Mouse (Mus musculus) CH12.LX (cell line): ENCODE data around the gene Cct7. TPM values are rescaled to one million over a fixed set of nuclear protein-coding genes. Genes with fewer than 3 reads are reported as not detected.

Experiments
- DNase-seq: peaks from one replicate; pipeline ENCODE4 v3.0.0-alpha.2; 2013; ENCODE audit errors: extremely low read depth
- H3K27ac ChIP-seq: 2 replicates; pipeline ENCODE4 v1.5.1; 2012; ENCODE audit warnings: low read depth, mild to moderate bottlenecking, control low read depth, moderate library complexity; ENCODE audit not compliant: insufficient read depth
- H3K27me3 ChIP-seq: replicated peaks from 2 replicates; pipeline ENCODE3; 2012; ENCODE audit warnings: inconsistent platforms
- H3K36me3 ChIP-seq, 2 experiments: replicated peaks in 1 of 2; 2 replicates each; pipeline versions ENCODE3 to v1.6.1; 2012; ENCODE audit warnings: inconsistent platforms in 1 of 2, low read length in 1 of 2, mild to moderate bottlenecking in 1 of 2, mixed read lengths in 1 of 2, moderate library complexity in 1 of 2; ENCODE audit not compliant: control insufficient read depth in 1 of 2, insufficient read depth in 1 of 2
- H3K4me1 ChIP-seq, 2 experiments: 2 replicates each; pipeline ENCODE4 v1.6.1; 2012; ENCODE audit warnings: inconsistent platforms in 1 of 2, moderate library complexity in 1 of 2; ENCODE audit not compliant: insufficient read depth in 2 of 2, control insufficient read depth in 1 of 2
- H3K4me2 ChIP-seq: 2 replicates; pipeline ENCODE4 v1.6.1; 2012; ENCODE audit warnings: low read depth, mild to moderate bottlenecking, control low read depth; ENCODE audit not compliant: poor library complexity, insufficient read depth, severe bottlenecking
- H3K4me3 ChIP-seq, 3 experiments: fragments of 150-350 bp in 1 of 3; sonication (generic) in 1 of 3; replicated peaks in 1 of 3; 2 replicates each; pipeline versions ENCODE3 to v1.5.1; 2011 to 2012; ENCODE audit warnings: low read depth in 2 of 3, low read length in 2 of 3, mild to moderate bottlenecking in 2 of 3, moderate library complexity in 2 of 3, control low read depth in 1 of 3, improper control_type of control experiment in 1 of 3, inconsistent platforms in 1 of 3, mixed read lengths in 1 of 3; ENCODE audit not compliant: poor library complexity in 1 of 3
- H3K79me2 ChIP-seq: replicated peaks from 2 replicates; pipeline ENCODE4 v1.6.1; 2012; ENCODE audit warnings: mild to moderate bottlenecking, moderate library complexity; ENCODE audit not compliant: control insufficient read depth, poor library complexity, insufficient read depth, severe bottlenecking; ENCODE audit errors: extremely low read depth
- H3K9ac ChIP-seq: 2 replicates; pipeline ENCODE4 v1.6.1; 2012; ENCODE audit warnings: low read depth, mild to moderate bottlenecking, control low read depth, moderate library complexity; ENCODE audit not compliant: insufficient read depth
- H3K9me3 ChIP-seq: replicated peaks from 2 replicates; pipeline ENCODE3; 2012; ENCODE audit warnings: low read length, inconsistent platforms, mixed read lengths
- CHD1 ChIP-seq: IDR thresholded peaks from 2 replicates; pipeline ENCODE4 v1.6.1; 2012; ENCODE audit warnings: low read depth, low read length, improper control_type of control experiment, inconsistent platforms
- CHD2 ChIP-seq: IDR thresholded peaks from 2 replicates; pipeline ENCODE4 v1.6.1; 2011; ENCODE audit warnings: low read length, improper control_type of control experiment
- EP300 ChIP-seq: IDR thresholded peaks from 2 replicates; pipeline ENCODE4 v1.6.1; 2011; ENCODE audit warnings: low read length, improper control_type of control experiment
- HCFC1 ChIP-seq: IDR thresholded peaks from 2 replicates; pipeline ENCODE4 v1.6.1; 2012; ENCODE audit warnings: low read depth, mild to moderate bottlenecking, inconsistent platforms, low read length, improper control_type of control experiment
- IRF4 ChIP-seq: IDR thresholded peaks from 2 replicates; pipeline ENCODE4 v1.6.1; 2014; ENCODE audit warnings: low read depth, mild to moderate bottlenecking, inconsistent platforms, low read length, improper control_type of control experiment
- JUN ChIP-seq: IDR thresholded peaks from 2 replicates; pipeline ENCODE4 v1.6.1; 2011; ENCODE audit warnings: low read depth, mild to moderate bottlenecking, low read length, improper control_type of control experiment, moderate library complexity; ENCODE audit not compliant: insufficient read depth
- MAFK ChIP-seq: IDR thresholded peaks from 2 replicates; pipeline ENCODE4 v1.6.1; 2011; ENCODE audit warnings: low read length, improper control_type of control experiment; ENCODE audit not compliant: insufficient replicate concordance
- MAZ ChIP-seq: IDR thresholded peaks from 2 replicates; pipeline ENCODE4 v1.6.1; 2012; ENCODE audit warnings: low read depth, mild to moderate bottlenecking, inconsistent platforms, low read length, improper control_type of control experiment, moderate library complexity
- MXI1 ChIP-seq: IDR thresholded peaks from 2 replicates; pipeline ENCODE4 v1.6.1; 2011; ENCODE audit warnings: mild to moderate bottlenecking, low read depth, low read length, improper control_type of control experiment
- NELFE ChIP-seq: IDR thresholded peaks from 2 replicates; pipeline ENCODE4 v1.6.1; 2011; ENCODE audit warnings: low read depth, low read length, improper control_type of control experiment
- PAX5 ChIP-seq: IDR thresholded peaks from 2 replicates; pipeline ENCODE4 v1.6.1; 2012; ENCODE audit warnings: low read length, inconsistent platforms, mixed read lengths
- RAD21 ChIP-seq: IDR thresholded peaks from 2 replicates; pipeline ENCODE4 v1.6.1; 2011; ENCODE audit warnings: low read depth, mild to moderate bottlenecking, low read length, improper control_type of control experiment, moderate library complexity
- RCOR1 ChIP-seq: conservative IDR thresholded peaks from 2 replicates; pipeline ENCODE4 v1.6.1; 2012; ENCODE audit warnings: low read depth, mild to moderate bottlenecking, inconsistent platforms, low read length, improper control_type of control experiment
- TBP ChIP-seq: conservative IDR thresholded peaks from 2 replicates; pipeline ENCODE4 v1.6.1; 2011; ENCODE audit warnings: low read depth, low read length, improper control_type of control experiment
- UBTF ChIP-seq: IDR thresholded peaks from 2 replicates; pipeline ENCODE4 v1.6.1; 2012; ENCODE audit warnings: low read depth, mild to moderate bottlenecking, inconsistent platforms, low read length, improper control_type of control experiment, moderate library complexity
- USF2 ChIP-seq: conservative IDR thresholded peaks from 2 replicates; pipeline ENCODE4 v1.6.1; 2011; ENCODE audit warnings: low read depth, low read length, improper control_type of control experiment
- ZC3H11A ChIP-seq: IDR thresholded peaks from 2 replicates; pipeline ENCODE4 v1.6.1; 2012; ENCODE audit warnings: low read depth, mild to moderate bottlenecking, inconsistent platforms, low read length, improper control_type of control experiment
- ZMIZ1 ChIP-seq: IDR thresholded peaks from 2 replicates; pipeline ENCODE4 v1.6.1; 2012; ENCODE audit warnings: low read depth, mild to moderate bottlenecking, inconsistent platforms, low read length, improper control_type of control experiment
- ZNF384 ChIP-seq: IDR thresholded peaks from 2 replicates; pipeline ENCODE4 v1.6.1; 2012; ENCODE audit warnings: low read depth, low read length, improper control_type of control experiment, inconsistent platforms
- dilution Hi-C: fragments of 300-500 bp; cut with MboI; formaldehyde crosslinking; loops from 2 replicates; pipeline ENCODE4 v1.14.3; 2020; ENCODE audit warnings: low sequenced_read_pairs; ENCODE audit not compliant: extremely low pct_unique_long_range_greater_than_20kb, extremely low pct_ligation_motif_present
- in situ Hi-C: fragments of 300-500 bp; cut with MboI; formaldehyde crosslinking; loops from 3 replicates; pipeline ENCODE4 v1.14.3; 2019; ENCODE audit warnings: low sequenced_read_pairs, low pct_ligation_motif_present, low pct_unique_long_range_greater_than_20kb, mixed read lengths
- polyA plus RNA-seq: library from polyadenylated mRNA; unstranded; fragments of >175 nt; gene quantifications from 2 replicates; pipeline ENCODE4 v1.2.1, GENCODE M21; 2012; ENCODE audit warnings: low read depth; ENCODE audit not compliant: insufficient read length
- total RNA-seq, 2 experiments: library from RNA; depleted of rRNA; stranded (reverse); fragments of 300-350 nt in 1 of 2; fragments of >200 nt in 1 of 2; gene quantifications; 2 replicates each; pipeline ENCODE4 v1.2.3; 2012 to 2014

Gene Cct7
- total and polyA plus RNA-seq, 3 experiments, result 483 to 505 (median 484) TPM

DNA sequence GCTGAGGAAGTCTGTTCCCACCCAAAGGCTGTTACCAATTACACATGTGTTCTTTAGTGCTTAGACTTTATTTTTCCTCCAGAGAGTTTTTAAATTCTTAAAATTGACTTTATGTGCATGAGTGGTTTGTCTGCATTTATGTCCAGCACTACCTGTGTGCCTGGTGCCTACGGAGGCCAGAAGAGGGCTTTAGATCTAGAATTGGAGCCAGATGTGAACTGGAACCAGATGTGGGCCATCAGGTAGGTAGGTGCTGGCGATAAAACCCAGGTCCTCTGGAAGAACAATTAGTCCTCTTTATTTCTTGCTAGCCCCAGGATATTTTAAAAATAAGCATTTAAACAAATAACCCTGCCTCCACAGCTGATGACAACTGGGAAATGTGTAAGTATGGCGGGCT is 40.3 kb downstream of the Cct7 start:
- in situ Hi-C loops, result no loop called here
- Histone ChIP-seq H3K36me3 (no peaks in the 10 kb centered on the region), H3K4me3 (no peak overlapping the region), H3K4me1 (peaks cover 0 to 2% of the 10 kb centered on the region in 2 experiments; a peak in 1 of 4 replicates), H3K4me2 (no peak overlapping the region), H3K27ac (no peak overlapping the region), H3K9ac (no peak overlapping the region), H3K9me3 (no peaks in the 10 kb centered on the region), H3K27me3 (peaks cover 48% of the 10 kb centered on the region), H3K79me2 (no peaks in the 10 kb centered on the region)
- dilution Hi-C loops, result no loop called here
- no peak for DNase-seq
- TF ChIP-seq USF2 (no peak), EP300 (no peak), MAZ (no peak), TBP (no peak), IRF4 (no peak), NELFE (no peak), RAD21 (no peak), PAX5 (no peak), MAFK (no peak), UBTF (no peak), MXI1 (no peak), HCFC1 (no peak), RCOR1 (no peak), CHD1 (no peak), ZC3H11A (no peak), ZNF384 (no peak), CHD2 (no peak), JUN (no peak)

DNA sequence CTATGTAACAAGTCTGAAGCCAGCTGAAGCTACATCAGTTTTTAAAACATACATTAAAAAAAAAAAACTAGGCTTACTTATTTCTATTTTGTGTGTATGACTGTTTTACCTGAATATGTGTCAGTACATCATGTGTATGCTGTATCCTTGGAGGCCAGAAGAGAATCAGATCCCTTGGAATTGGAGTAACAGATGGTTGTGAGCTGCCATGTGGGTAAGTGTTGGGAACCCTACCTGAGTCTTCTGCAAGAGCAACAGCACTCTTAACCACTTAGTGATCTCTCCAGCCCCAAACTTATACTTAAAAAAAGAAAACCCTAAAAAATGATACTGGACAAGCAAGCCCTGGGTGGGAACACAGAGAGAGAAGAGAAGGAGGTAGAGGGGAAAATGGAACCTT is 45.7 kb downstream of the Cct7 start:
- DNase-seq, result no peak
- in situ Hi-C loops, result no loop called here
- Histone ChIP-seq H3K27ac (no peak overlapping the region), H3K9me3 (no peaks in the 10 kb centered on the region), H3K27me3 (peaks cover 65% of the 10 kb centered on the region), H3K4me1 (peaks cover 0 to 2% of the 10 kb centered on the region in 2 experiments; a peak in 2 of 4 replicates), H3K79me2 (no peaks in the 10 kb centered on the region), H3K9ac (no peak overlapping the region), H3K36me3 (no peaks in the 10 kb centered on the region), H3K4me3 (no peak overlapping the region), H3K4me2 (no peak overlapping the region)
- TF ChIP-seq ZMIZ1 (no peak), EP300 (no peak), CHD2 (no peak)
- dilution Hi-C loops, result no loop called here
